Mouse (Mus musculus) limb, embryonic 14.5 days (tissue): ENCODE measurements around the gene Cstad. TPM values are rescaled to one million over a fixed set of nuclear protein-coding genes. Genes with fewer than 3 reads are reported as not detected.
A peak's percentile ranks its signal among the peaks of the same experiment; 100 is the strongest.

Source experiments
- ATAC-seq: fragments of 200-750 bp; cut with Nextera tagmentation; 2 replicates; pipeline ENCODE4 v1.8.0; 2017; ENCODE audit warnings: low read depth, moderate number of reproducible peaks, moderate TSS enrichment; ENCODE audit not compliant: low FRiP score
- DNase-seq: peaks from one replicate; pipeline ENCODE4 v3.0.0-alpha.2; 2015; ENCODE audit warnings: low spot score
- H3K27ac ChIP-seq: fragments of 300-500 bp; sonication (generic); replicated peaks from 2 replicates; pipeline ENCODE4 v1.5.1; 2014; ENCODE audit warnings: low read depth, mild to moderate bottlenecking, low read length, moderate library complexity, mixed read lengths
- H3K27me3 ChIP-seq: fragments of 300-500 bp; sonication (generic); 2 replicates; pipeline ENCODE4 v1.6.1; 2014; ENCODE audit warnings: low read length, mixed read lengths; ENCODE audit not compliant: control insufficient read depth, insufficient read depth
- H3K36me3 ChIP-seq: fragments of 300-500 bp; sonication (generic); 2 replicates; pipeline ENCODE4 v1.6.1; 2014; ENCODE audit warnings: mild to moderate bottlenecking, low read length, moderate library complexity, mixed read lengths; ENCODE audit not compliant: control insufficient read depth, insufficient read depth
- H3K4me1 ChIP-seq: fragments of 300-500 bp; sonication (generic); 2 replicates; pipeline ENCODE4 v1.6.1; 2014; ENCODE audit warnings: antibody characterized with exemption, low read length, mixed read lengths; ENCODE audit not compliant: control insufficient read depth, insufficient read depth
- H3K4me2 ChIP-seq: fragments of 300-500 bp; sonication (generic); replicated peaks from 2 replicates; pipeline ENCODE4 v1.6.1; 2014; ENCODE audit warnings: low read depth, mild to moderate bottlenecking, low read length, moderate library complexity; ENCODE audit not compliant: severe bottlenecking
- H3K4me3 ChIP-seq: fragments of 300-500 bp; sonication (generic); replicated peaks from 2 replicates; pipeline ENCODE4 v1.5.1; 2014; ENCODE audit warnings: low read length
- H3K9ac ChIP-seq: fragments of 300-500 bp; sonication (generic); 2 replicates; pipeline ENCODE4 v1.6.1; 2014; ENCODE audit warnings: mild to moderate bottlenecking, low read depth, low read length, moderate library complexity; ENCODE audit not compliant: severe bottlenecking
- H3K9me3 ChIP-seq: fragments of 300-500 bp; sonication (generic); 2 replicates; pipeline ENCODE4 v1.6.1; 2016; ENCODE audit warnings: low read length; ENCODE audit not compliant: control insufficient read depth
- POLR2A ChIP-seq: fragments of 200-500 bp; IDR thresholded peaks from 2 replicates; pipeline ENCODE4 v1.8.0; 2012; ENCODE audit warnings: inconsistent platforms, mild to moderate bottlenecking, moderate library complexity, borderline replicate concordance; ENCODE audit not compliant: insufficient read depth, insufficient read length; ENCODE audit errors: extremely low read depth
- WGBS: fragments of 180-500 bp; shearing (Covaris S2); extraction: QIAGEN DNeasy Blood & Tissue Kit; methylation state at CpG from one replicate; pipeline ENCODE4 v1.1.7; 2014; 5-methylcytosine and 5-hydroxymethylcytosine counted together
- polyA plus RNA-seq, 2 experiments: library from polyadenylated mRNA; depleted of rRNA in 1 of 2; stranded (reverse) in 1 of 2; unstranded in 1 of 2; fragments of >200 nt; fragmentation: Nextera tagmentation in 1 of 2; extraction: Ambion mirVana in 1 of 2; gene quantifications; 2 replicates each; pipeline versions ENCODE4 v1.2.1 to v1.2.3; 2012 to 2014

Gene Cstad
- polyA plus RNA-seq, 2 experiments: 1.3 to 3.1 TPM

DNA sequence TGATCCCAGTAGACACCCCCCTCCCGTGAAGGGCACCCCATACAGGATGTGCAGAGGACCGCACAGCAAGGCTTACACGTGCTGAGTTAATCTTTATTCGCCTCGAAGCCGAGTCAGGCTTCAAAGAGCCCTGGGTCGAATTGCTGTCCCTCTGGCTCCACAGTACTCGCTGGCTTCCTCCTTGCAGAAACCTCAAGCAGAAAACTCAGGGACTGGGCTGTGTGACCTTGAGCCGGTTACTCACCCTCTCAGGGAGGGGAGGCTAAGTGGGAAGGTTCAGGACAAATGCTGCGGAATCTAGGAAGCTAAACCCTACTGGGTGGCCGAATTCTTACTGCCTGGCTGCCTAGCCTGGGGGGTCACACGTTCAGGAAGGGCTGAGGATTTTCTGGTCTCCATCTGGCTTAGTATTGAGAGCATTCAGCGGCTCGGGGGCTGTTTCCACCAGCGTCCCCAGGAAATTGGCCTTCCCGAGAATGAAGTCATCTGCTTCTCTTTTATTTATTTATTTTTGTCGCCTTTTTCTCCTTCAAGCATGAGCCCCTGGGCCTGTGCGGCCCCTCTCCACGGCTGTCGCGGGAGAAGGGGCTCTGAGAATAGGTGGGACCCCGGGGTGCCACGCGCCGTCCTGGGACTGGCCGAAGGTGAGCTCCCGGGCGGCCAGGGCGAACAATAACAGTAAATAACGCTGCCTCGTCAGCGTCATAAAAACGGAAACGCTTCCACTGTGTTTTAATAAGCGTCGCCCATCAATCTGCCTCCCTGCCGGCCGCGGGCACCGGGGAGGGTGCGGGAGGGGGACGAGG, 63.0 kb downstream of the Cstad start:
- peak overlapping the region; percentile 96 for H3K27ac ChIP-seq
- peak overlapping the region; percentile 59 for H3K9ac ChIP-seq
- ATAC-seq (peak; percentile 42), DNase-seq (peak; percentile 71)
- no peaks in the 10 kb centered on the region for H3K36me3 ChIP-seq
- H3K4me2 ChIP-seq: peak overlapping the region; percentile 81
- TF ChIP-seq POLR2A: no peak
- H3K4me3 ChIP-seq: peak overlapping the region; percentile 41
- no peaks in the 10 kb centered on the region for H3K27me3 ChIP-seq
- H3K4me1 ChIP-seq: peaks cover 59% of the 10 kb centered on the region
- H3K9me3 ChIP-seq: no peaks in the 10 kb centered on the region
- WGBS: 3% methylated on average over 42 of the region's 42 CpGs

DNA sequence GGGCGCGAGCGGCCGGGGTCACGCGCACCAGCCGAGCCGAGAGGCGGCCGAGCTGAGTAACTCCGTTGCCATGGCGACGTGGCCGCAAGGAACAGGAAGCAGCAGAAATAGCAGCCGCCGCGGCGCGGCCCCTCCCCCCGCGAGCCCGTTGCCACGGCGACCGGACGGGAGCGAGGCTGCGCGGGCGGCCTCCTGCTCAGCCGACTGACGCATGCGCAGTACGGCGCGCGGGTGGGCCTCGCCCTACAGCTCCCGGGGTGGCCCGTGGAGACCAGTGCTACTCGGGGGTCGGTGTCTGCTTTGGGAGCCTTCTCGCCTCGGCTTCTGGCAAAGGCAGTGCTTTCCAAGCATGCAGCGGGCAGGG, 63.6 kb downstream of the Cstad start:
- Histone ChIP-seq H3K9me3 (no peaks in the 10 kb centered on the region), H3K9ac (peak overlapping the region; percentile 59), H3K27me3 (no peaks in the 10 kb centered on the region), H3K27ac (peak overlapping the region; percentile 96), H3K36me3 (no peaks in the 10 kb centered on the region), H3K4me3 (peak overlapping the region; percentile 41), H3K4me1 (peaks cover 56% of the 10 kb centered on the region), H3K4me2 (peak overlapping the region; percentile 81)
- DNase-seq (peak; percentile 98), ATAC-seq (peak; percentile 88)
- peak; percentile 45; the same call in 1 of the 2 replicates for TF ChIP-seq POLR2A
- 6% methylated on average over 27 of the region's 45 CpGs for WGBS

Other genes with a start within 250 kb of the Cstad start
- gene Sh3glb2, start 235.7 kb upstream of the Cstad start, polyA plus RNA-seq (2012; rRNA removed): 122 and 167 TPM in 2 replicates
- 64.8 and 70.1 TPM in 2 replicates for gene Sh3glb2, start 235.7 kb upstream of the Cstad start, polyA plus RNA-seq (2014; fragmentation: Nextera tagmentation; extraction: Ambion mirVana)
- gene Miga2, start 230.8 kb upstream of the Cstad start, polyA plus RNA-seq (2012; rRNA removed): 28.9 and 37.3 TPM in 2 replicates
- gene Miga2, start 230.8 kb upstream of the Cstad start, polyA plus RNA-seq (2014; fragmentation: Nextera tagmentation; extraction: Ambion mirVana): 20.5 and 21.7 TPM in 2 replicates
- 49.8 and 71.3 TPM in 2 replicates for gene Dolpp1, start 202.8 kb upstream of the Cstad start, polyA plus RNA-seq (2012; rRNA removed)
- gene Dolpp1, start 202.8 kb upstream of the Cstad start, polyA plus RNA-seq (2014; fragmentation: Nextera tagmentation; extraction: Ambion mirVana): 30.9 and 31.8 TPM in 2 replicates
- 25.0 and 31.0 TPM in 2 replicates for gene Crat, start 179.2 kb upstream of the Cstad start, polyA plus RNA-seq (2012; rRNA removed)
- 33.4 and 36.1 TPM in 2 replicates for gene Crat, start 179.2 kb upstream of the Cstad start, polyA plus RNA-seq (2014; fragmentation: Nextera tagmentation; extraction: Ambion mirVana)
- gene Ptpa, start 179.0 kb upstream of the Cstad start, polyA plus RNA-seq (2012; rRNA removed): 142 and 168 TPM in 2 replicates
- 74.5 and 87.6 TPM in 2 replicates for gene Ptpa, start 179.0 kb upstream of the Cstad start, polyA plus RNA-seq (2014; fragmentation: Nextera tagmentation; extraction: Ambion mirVana)
- 31.0 and 47.8 TPM in 2 replicates for gene Ier5l, start 120.8 kb upstream of the Cstad start, polyA plus RNA-seq (2012; rRNA removed)
- 3.9 and 7.5 TPM in 2 replicates for gene Ier5l, start 120.8 kb upstream of the Cstad start, polyA plus RNA-seq (2014; fragmentation: Nextera tagmentation; extraction: Ambion mirVana)
- gene 1700001O22Rik, start 208.6 kb downstream of the Cstad start, polyA plus RNA-seq (2012; rRNA removed): 3.3 and 3.4 TPM in 2 replicates
- 2.7 and 3.4 TPM in 2 replicates for gene 1700001O22Rik, start 208.6 kb downstream of the Cstad start, polyA plus RNA-seq (2014; fragmentation: Nextera tagmentation; extraction: Ambion mirVana)
- gene Ntmt1, start 212.8 kb downstream of the Cstad start, polyA plus RNA-seq (2012; rRNA removed): 59.5 and 66.8 TPM in 2 replicates
- 84.2 and 91.0 TPM in 2 replicates for gene Ntmt1, start 212.8 kb downstream of the Cstad start, polyA plus RNA-seq (2014; fragmentation: Nextera tagmentation; extraction: Ambion mirVana)
- gene Asb6, start 235.3 kb downstream of the Cstad start, polyA plus RNA-seq (2012; rRNA removed): 36.8 and 48.7 TPM in 2 replicates
- gene Asb6, start 235.3 kb downstream of the Cstad start, polyA plus RNA-seq (2014; fragmentation: Nextera tagmentation; extraction: Ambion mirVana): 29.5 and 31.8 TPM in 2 replicates
- 176 and 268 TPM in 2 replicates for gene Prrx2, start 239.9 kb downstream of the Cstad start, polyA plus RNA-seq (2012; rRNA removed)
- 93.1 and 112 TPM in 2 replicates for gene Prrx2, start 239.9 kb downstream of the Cstad start, polyA plus RNA-seq (2014; fragmentation: Nextera tagmentation; extraction: Ambion mirVana)